In genomic region chr12:85666112-85666511, GRCm38 (mm10) we compare ENCODE assay signal across 16 mouse cellular contexts.
"Had no signal": no experiment of that assay in that cellular context is flagged by ENCODE, and none has a peak within 500 bp of the region (broad histone marks: within the 10 kb centered on the region; RNA-seq: fewer than 3 reads in every experiment).

No protein-coding gene starts in this region.

- H3K4me2 ChIP-seq: lung, embryonic 15.5 days; midbrain, embryonic 11.5 days; midbrain, embryonic 13.5 days; midbrain, embryonic 15.5 days; neural tube, embryonic 12.5 days; stomach, embryonic 15.5 days had no signal

- H3K9me3 ChIP-seq: lung, embryonic 15.5 days; midbrain, embryonic 13.5 days; midbrain, embryonic 15.5 days; neural tube, embryonic 12.5 days; stomach, embryonic 15.5 days had no signal

- H3K9ac ChIP-seq: lung, embryonic 15.5 days; midbrain, embryonic 13.5 days; midbrain, embryonic 15.5 days; neural tube, embryonic 12.5 days; stomach, embryonic 15.5 days had no signal

- H3K4me3 ChIP-seq: lung, embryonic 15.5 days; megakaryocyte, embryonic 14.5 days; midbrain, embryonic 13.5 days; midbrain, embryonic 15.5 days; neural tube, embryonic 12.5 days; stomach, embryonic 15.5 days had no signal

- DNase-seq: lung, adult 2 months; lung, postnatal 14 days; lung, postnatal 36 days; right cerebral cortex, postnatal 14 days; thymus, adult 2 months; thymus, postnatal 25 days; thymus, postnatal 4 days had no signal

- H3K27me3 ChIP-seq: lung, embryonic 15.5 days; midbrain, embryonic 13.5 days; midbrain, embryonic 15.5 days; neural tube, embryonic 12.5 days; stomach, embryonic 15.5 days had no signal

- H3K27ac ChIP-seq: lung, embryonic 15.5 days; macrophage; midbrain, embryonic 13.5 days; midbrain, embryonic 15.5 days; neural tube, embryonic 12.5 days; stomach, embryonic 15.5 days; stomach, postnatal 0 days had no signal

- H3K36me3 ChIP-seq: lung, embryonic 15.5 days; midbrain, embryonic 13.5 days; midbrain, embryonic 15.5 days; neural tube, embryonic 12.5 days; stomach, embryonic 15.5 days had no signal

- H3K4me1 ChIP-seq: neural tube, embryonic 12.5 days had no signal
